Mouse (Mus musculus) embryonic facial prominence, embryonic 15.5 days (tissue): Measurements from ENCODE around the gene Grik3. TPM values are rescaled to one million over a fixed set of nuclear protein-coding genes. Genes with fewer than 3 reads are reported as not detected.

Experiments used
- ATAC-seq: fragments of 200-750 bp; cut with Nextera tagmentation; 2 replicates; pipeline ENCODE4 v1.8.0; 2017; ENCODE audit warnings: low read depth, moderate TSS enrichment; ENCODE audit not compliant: insufficient number of reproducible peaks, low FRiP score, low TSS enrichment
- H3K27ac ChIP-seq: fragments of 300-500 bp; sonication (generic); replicated peaks from 2 replicates; pipeline ENCODE4 v1.5.1; 2015; ENCODE audit warnings: mild to moderate bottlenecking, inconsistent platforms
- H3K27me3 ChIP-seq: fragments of 300-500 bp; sonication (generic); 2 replicates; pipeline ENCODE4 v1.6.1; 2015; ENCODE audit warnings: inconsistent platforms
- H3K36me3 ChIP-seq: fragments of 300-500 bp; sonication (generic); 2 replicates; pipeline ENCODE4 v1.6.1; 2015; ENCODE audit warnings: mild to moderate bottlenecking, inconsistent platforms
- H3K4me1 ChIP-seq: fragments of 300-500 bp; sonication (generic); 2 replicates; pipeline ENCODE4 v1.6.1; 2015; ENCODE audit warnings: inconsistent platforms
- H3K4me2 ChIP-seq: fragments of 300-500 bp; sonication (generic); replicated peaks from 2 replicates; pipeline ENCODE4 v1.6.1; 2015; ENCODE audit warnings: mild to moderate bottlenecking, inconsistent platforms
- H3K4me3 ChIP-seq: fragments of 300-500 bp; sonication (generic); replicated peaks from 2 replicates; pipeline ENCODE4 v1.5.1; 2015; ENCODE audit warnings: mild to moderate bottlenecking, inconsistent platforms
- H3K9ac ChIP-seq: fragments of 300-500 bp; sonication (generic); 2 replicates; pipeline ENCODE4 v1.6.1; 2015; ENCODE audit warnings: inconsistent platforms
- H3K9me3 ChIP-seq: fragments of 300-500 bp; sonication (generic); replicated peaks from 2 replicates; pipeline ENCODE4 v1.6.1; 2016; ENCODE audit warnings: inconsistent platforms
- WGBS: fragments of 180-500 bp; shearing (Covaris S2); methylation state at CpG from one replicate; pipeline ENCODE4 v1.1.7; 2015; 5-methylcytosine and 5-hydroxymethylcytosine counted together
- polyA plus RNA-seq: library from polyadenylated mRNA; unstranded; fragments of >200 nt; fragmentation: Nextera tagmentation; extraction: Ambion mirVana; gene quantifications from 2 replicates; pipeline ENCODE4 v1.2.1, GENCODE M21; 2015

Gene Grik3
- polyA plus RNA-seq, 1 experiment from 2014 or later = 0.63 TPM

DNA sequence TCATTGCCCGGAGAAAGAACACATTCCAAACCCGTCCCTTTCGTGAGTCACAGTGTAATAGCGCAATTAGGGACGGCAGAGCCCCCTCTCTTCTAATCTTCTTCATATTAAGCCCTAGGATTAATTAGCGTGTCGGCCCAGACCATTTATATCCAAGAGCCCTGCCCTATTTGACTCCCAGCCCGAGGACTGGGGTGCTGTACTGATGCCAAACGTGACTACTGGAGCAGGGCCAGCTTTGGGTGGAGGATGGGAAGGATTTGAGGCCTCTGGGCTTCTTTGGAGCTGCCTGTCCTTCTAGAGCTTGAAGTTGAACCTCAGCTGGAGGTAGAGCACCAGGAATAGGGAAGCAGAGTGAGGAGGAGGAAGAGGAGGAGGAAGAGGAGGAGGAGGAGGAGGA, 2.2 kb downstream of the Grik3 start:
- no peak for ATAC-seq
- H3K4me2 ChIP-seq = no peak overlapping the region
- no peaks in the 10 kb centered on the region for H3K36me3 ChIP-seq

DNA sequence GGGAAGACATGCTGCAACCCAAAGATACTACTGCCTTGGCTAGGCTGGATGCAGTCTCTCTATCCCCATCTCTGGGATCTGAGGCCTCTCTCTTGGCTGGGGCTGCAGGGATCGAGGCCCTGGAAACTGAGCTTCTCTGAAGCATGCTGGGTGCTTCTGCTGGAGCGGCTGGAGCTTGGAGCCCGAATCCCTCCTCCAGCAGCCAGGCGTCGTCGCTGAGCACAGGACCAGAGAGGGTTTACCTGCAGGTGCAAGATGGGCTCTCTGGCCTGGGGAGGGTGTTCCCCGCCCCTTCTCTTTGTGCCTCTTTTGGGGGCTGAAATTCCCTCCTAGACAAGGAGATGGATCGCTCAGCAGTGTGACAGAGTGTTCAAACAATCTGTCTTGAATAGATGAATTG, 2.6 kb downstream of the Grik3 start:
- peaks cover 100% of the 10 kb centered on the region for H3K27me3 ChIP-seq
- H3K4me3 ChIP-seq = no peak overlapping the region
- no peaks in the 10 kb centered on the region for H3K9me3 ChIP-seq
- no peak overlapping the region for H3K9ac ChIP-seq
- WGBS = 15% methylated on average over 8 of the region's 8 CpGs
- ATAC-seq = no peak
- H3K4me2 ChIP-seq = no peak overlapping the region
- H3K27ac ChIP-seq = no peak overlapping the region
- peaks cover 27% of the 10 kb centered on the region for H3K4me1 ChIP-seq
- no peaks in the 10 kb centered on the region for H3K36me3 ChIP-seq

More for the DNA sequence above, 2.2 kb downstream of the Grik3 start:
- 19% methylated on average over 9 of the region's 9 CpGs for WGBS
- H3K27ac ChIP-seq = no peak overlapping the region
- H3K27me3 ChIP-seq = peaks cover 100% of the 10 kb centered on the region
- H3K9ac ChIP-seq = no peak overlapping the region
- H3K4me1 ChIP-seq = peaks cover 27% of the 10 kb centered on the region
- no peaks in the 10 kb centered on the region for H3K9me3 ChIP-seq
- H3K4me3 ChIP-seq = no peak overlapping the region

DNA sequence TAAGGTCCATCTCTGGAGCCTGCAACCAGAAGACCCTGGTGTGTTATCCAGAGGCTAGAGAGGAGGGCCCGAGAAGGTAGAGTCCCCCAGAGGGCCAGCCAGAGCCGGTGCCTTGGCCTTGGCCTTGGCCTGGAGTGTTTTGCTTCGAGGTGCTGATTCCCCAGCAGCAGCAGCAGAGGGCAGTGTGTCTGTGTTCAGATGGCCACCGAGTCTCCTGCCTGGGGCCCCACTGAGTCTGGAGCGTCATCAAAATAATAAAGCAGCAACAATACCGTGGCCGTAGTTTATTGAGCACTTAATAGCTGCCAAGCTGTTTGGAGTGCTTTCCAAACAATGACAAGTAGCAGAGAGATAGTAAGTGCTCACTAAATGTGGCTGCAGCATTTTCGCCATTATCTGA, 5.0 kb downstream of the Grik3 start:
- no peak overlapping the region for H3K4me2 ChIP-seq

DNA sequence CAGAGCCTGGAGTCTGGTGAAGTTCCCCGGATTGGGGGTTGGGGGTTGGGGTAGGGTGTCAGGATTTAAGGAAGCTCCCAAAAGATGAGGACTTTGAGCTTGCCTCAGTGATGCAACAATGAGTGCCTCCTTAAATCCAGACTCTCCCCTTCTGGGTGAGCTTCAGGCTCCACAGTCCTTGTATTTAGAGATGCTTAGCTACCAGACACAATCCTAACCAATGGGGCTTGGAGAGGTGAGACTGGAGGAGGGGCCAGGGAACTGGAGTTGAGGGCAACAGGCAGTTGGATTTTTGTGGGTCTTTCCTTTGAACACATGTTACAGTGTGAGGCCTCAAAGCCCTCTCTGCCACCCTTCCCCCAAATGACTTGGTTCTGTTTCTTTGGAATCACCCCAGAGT, 6.5 kb downstream of the Grik3 start:
- Histone ChIP-seq H3K27ac (no peak overlapping the region), H3K4me1 (peaks cover 2% of the 10 kb centered on the region), H3K9me3 (no peaks in the 10 kb centered on the region), H3K36me3 (no peaks in the 10 kb centered on the region), H3K4me3 (no peak overlapping the region), H3K4me2 (no peak overlapping the region), H3K27me3 (peaks cover 77% of the 10 kb centered on the region), H3K9ac (no peak overlapping the region)
- no peak for ATAC-seq
- 4% methylated on average over 1 of the region's 1 CpGs for WGBS

More for the DNA sequence above, 5.0 kb downstream of the Grik3 start:
- 30% methylated on average over 8 of the region's 8 CpGs for WGBS
- Histone ChIP-seq H3K27me3 (peaks cover 92% of the 10 kb centered on the region), H3K9ac (no peak overlapping the region), H3K4me3 (no peak overlapping the region), H3K9me3 (no peaks in the 10 kb centered on the region), H3K27ac (no peak overlapping the region), H3K36me3 (no peaks in the 10 kb centered on the region), H3K4me1 (peaks cover 17% of the 10 kb centered on the region)
- no peak for ATAC-seq

DNA sequence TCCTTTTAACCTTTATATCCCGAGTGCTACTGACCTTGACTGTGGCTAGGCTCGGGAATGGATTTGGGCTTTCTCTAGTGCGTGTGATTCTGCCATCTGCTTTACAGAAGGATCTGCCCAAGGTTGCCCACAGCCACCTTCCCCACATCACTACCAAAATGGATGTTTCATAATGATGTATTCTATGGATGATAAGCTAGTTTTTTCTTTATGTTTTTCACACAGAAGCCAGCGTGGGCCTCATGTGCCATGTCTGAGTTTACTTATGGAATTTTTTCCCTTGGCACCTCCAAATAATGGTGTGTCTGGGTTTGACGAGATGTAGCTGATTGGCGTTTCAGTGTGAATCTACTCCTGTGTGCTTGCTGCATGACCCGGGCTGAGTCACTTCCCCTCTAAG, 7.0 kb downstream of the Grik3 start:
- H3K4me3 ChIP-seq = no peak overlapping the region
- no peaks in the 10 kb centered on the region for H3K36me3 ChIP-seq
- no peak overlapping the region for H3K4me2 ChIP-seq
- 34% methylated on average over 7 of the region's 7 CpGs for WGBS
- peaks cover 72% of the 10 kb centered on the region for H3K27me3 ChIP-seq
- H3K9me3 ChIP-seq = no peaks in the 10 kb centered on the region
- no peak for ATAC-seq
- H3K9ac ChIP-seq = no peak overlapping the region
- no peak overlapping the region for H3K27ac ChIP-seq
- H3K4me1 ChIP-seq = no peaks in the 10 kb centered on the region

DNA sequence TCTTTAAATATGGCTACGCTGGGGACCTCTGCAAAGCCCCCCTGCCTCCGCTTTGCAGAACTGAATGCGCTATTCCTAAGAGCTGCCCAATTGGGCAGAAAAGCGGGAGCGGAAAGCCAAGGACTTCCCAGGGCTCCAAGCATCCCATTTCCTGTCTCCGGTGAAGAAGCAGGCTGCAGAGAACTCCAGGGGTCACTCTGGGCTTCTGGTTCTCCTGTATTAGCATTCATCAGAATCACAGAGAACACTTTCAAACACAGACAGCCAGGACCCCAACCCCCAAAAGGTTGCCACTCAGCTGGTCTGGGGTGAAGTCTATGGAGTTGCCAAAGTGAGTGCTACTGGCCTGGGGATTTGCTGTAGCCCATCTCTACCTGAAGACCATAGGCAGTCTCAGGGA, 8.4 kb downstream of the Grik3 start:
- H3K27me3 ChIP-seq = peaks cover 58% of the 10 kb centered on the region
- H3K9ac ChIP-seq = no peak overlapping the region
- no peaks in the 10 kb centered on the region for H3K36me3 ChIP-seq
- H3K4me2 ChIP-seq = no peak overlapping the region
- H3K9me3 ChIP-seq = no peaks in the 10 kb centered on the region
- WGBS = 17% methylated on average over 6 of the region's 6 CpGs
- no peak overlapping the region for H3K27ac ChIP-seq
- no peak for ATAC-seq
- no peaks in the 10 kb centered on the region for H3K4me1 ChIP-seq
- H3K4me3 ChIP-seq = no peak overlapping the region

DNA sequence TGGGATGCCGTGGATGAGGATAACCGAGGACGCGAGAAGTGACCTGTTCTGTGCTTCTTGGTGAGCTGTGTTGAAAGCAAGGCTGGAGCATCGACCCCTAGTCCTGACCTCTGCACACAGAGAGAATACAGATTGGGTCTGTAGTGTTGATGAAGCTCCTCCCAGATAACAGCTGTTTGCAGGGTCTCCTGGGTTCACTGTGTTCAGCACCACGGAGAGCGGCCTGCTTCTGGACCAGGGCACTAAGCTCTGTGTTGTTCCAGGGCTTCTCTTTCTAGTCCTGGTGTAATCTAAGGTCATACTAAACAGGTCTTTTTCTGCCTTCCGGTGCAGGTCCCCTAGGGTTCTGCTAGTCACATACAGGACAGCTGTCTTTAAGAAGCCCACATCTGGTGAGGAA, 12.4 kb downstream of the Grik3 start:
- no peak for ATAC-seq
- Histone ChIP-seq H3K4me1 (no peaks in the 10 kb centered on the region), H3K4me3 (no peak overlapping the region), H3K9me3 (no peaks in the 10 kb centered on the region), H3K36me3 (no peaks in the 10 kb centered on the region), H3K9ac (no peak overlapping the region), H3K27me3 (peaks cover 18% of the 10 kb centered on the region), H3K4me2 (no peak overlapping the region), H3K27ac (no peak overlapping the region)
- WGBS = 51% methylated on average over 8 of the region's 8 CpGs

DNA sequence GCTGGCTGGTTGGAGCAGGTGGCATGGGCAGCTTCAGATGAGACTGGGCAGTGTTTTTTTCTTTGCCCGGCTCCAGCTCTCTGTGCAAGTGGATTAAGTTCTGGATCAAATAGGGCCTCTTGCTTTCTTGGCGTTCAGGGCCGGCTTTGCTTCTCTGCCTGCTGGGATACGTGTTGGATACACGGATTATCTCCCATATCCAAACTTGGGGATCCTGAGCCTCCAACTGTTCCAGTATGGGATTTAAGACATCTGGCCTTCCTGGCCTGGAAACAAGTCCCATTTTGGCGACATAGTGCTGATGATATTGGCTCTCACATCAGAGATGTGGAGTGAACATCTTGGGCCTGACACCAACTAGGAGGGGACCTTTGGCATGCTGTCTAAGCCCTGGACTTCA, 21.9 kb downstream of the Grik3 start:
- H3K27ac ChIP-seq = no peak overlapping the region
- WGBS = 76% methylated on average over 6 of the region's 6 CpGs
- ATAC-seq = no peak
- no peaks in the 10 kb centered on the region for H3K9me3 ChIP-seq
- H3K4me3 ChIP-seq = no peak overlapping the region
- H3K4me1 ChIP-seq = peaks cover 9% of the 10 kb centered on the region; the same call in 1 of the 2 replicates
- H3K4me2 ChIP-seq = no peak overlapping the region
- no peak overlapping the region for H3K9ac ChIP-seq
- peaks cover 8% of the 10 kb centered on the region for H3K27me3 ChIP-seq
- no peaks in the 10 kb centered on the region for H3K36me3 ChIP-seq

DNA sequence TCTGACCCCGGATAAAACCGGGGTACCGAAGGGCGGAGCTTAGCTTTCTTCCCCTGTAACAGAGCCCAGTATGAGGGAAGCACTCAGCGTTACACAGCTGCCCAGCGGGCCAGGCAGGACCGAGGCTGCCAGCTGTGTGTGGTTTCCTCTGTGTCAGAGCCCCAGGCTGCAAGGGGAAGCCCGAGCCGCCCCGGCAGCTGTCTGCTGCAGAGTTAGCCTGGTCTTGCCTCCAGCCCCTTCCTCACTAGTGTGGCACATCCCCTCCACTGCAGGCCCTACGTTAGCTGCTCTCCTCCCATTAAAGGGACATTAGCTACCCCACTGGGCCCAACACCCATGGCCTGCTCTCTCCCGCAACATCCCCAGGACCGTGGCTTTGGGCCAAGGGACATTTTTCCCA, 25.1 kb downstream of the Grik3 start:
- Histone ChIP-seq H3K4me2 (no peak overlapping the region), H3K27me3 (peaks cover 4% of the 10 kb centered on the region), H3K27ac (no peak overlapping the region), H3K4me3 (no peak overlapping the region), H3K9me3 (no peaks in the 10 kb centered on the region), H3K36me3 (no peaks in the 10 kb centered on the region), H3K4me1 (peaks cover 9% of the 10 kb centered on the region; the same call in 1 of the 2 replicates), H3K9ac (no peak overlapping the region)
- no peak for ATAC-seq
- whole genome bisulfite sequencing = 29% methylated on average over 13 of the region's 13 CpGs

DNA sequence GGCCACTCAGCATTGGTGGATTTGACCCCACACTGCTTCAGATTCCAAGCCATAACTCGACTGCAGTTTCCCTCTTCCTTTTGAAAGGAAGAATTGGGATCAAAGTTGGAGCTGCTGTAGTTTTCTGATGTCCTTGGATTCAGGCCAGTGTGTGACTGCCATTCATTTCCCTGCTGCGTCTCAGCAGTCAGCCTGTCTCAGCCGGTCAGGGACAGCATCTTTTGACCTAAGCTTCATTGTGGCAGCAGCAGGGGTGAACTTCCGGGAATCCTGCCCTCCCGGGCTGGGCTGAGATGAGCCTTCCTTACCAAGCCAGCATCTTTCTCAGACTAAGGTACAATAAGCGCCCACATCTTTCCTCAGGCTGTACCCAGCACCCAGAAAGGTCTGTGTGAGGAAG, 26.1 kb downstream of the Grik3 start:
- 48% methylated on average over 6 of the region's 6 CpGs for WGBS

DNA sequence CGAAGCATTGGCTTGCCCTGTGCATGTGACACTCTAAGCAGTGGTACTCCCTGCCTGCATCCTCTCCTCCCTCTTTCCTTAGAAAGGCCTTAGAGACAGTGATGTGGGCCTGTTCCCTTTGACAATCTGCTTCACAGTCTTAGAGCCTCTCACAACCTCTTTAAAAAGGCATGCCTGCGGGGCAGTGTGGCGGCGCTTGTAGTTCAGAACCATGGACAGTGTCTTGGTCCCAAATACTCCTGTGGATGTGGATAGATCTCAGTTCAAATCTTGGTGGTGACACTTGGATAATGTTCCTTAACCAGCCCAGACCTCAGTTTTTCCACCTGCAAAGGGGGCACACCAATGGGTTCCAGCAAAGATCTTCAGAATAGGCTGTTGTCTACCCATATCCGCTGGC, 28.4 kb downstream of the Grik3 start:
- Histone ChIP-seq H3K9ac (no peak overlapping the region), H3K4me3 (no peak overlapping the region), H3K4me2 (no peak overlapping the region), H3K36me3 (no peaks in the 10 kb centered on the region), H3K27me3 (peaks cover 4% of the 10 kb centered on the region), H3K27ac (no peak overlapping the region), H3K9me3 (no peaks in the 10 kb centered on the region), H3K4me1 (peaks cover 5% of the 10 kb centered on the region; the same call in 1 of the 2 replicates)
- ATAC-seq = no peak
- WGBS = 83% methylated on average over 5 of the region's 5 CpGs

More for the DNA sequence above, 26.1 kb downstream of the Grik3 start:
- Histone ChIP-seq H3K27me3 (peaks cover 4% of the 10 kb centered on the region), H3K27ac (no peak overlapping the region), H3K4me1 (peaks cover 5% of the 10 kb centered on the region; the same call in 1 of the 2 replicates), H3K4me3 (no peak overlapping the region), H3K9ac (no peak overlapping the region), H3K9me3 (no peaks in the 10 kb centered on the region), H3K36me3 (no peaks in the 10 kb centered on the region), H3K4me2 (no peak overlapping the region)
- ATAC-seq = no peak

DNA sequence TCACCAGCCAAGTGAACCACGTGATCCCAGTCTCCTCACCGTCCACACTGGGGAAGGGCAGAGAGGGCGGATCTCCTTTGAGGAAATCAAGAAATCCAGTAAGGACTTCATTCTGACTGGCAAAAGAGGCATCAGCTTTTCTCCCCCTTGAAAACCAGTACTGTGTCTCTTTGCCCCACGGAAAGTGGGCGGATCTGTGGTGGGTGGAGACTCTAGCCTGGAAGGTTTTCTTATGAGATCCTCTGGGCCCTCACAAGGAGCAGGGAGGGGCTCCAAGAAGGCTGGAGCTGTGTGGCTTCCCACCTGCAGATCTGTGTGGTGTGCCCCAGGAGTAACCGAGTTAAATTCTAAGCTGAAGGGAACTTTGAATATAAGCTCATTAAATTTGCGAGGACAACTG, 32.4 kb downstream of the Grik3 start:
- H3K4me2 ChIP-seq = no peak overlapping the region
- no peak for ATAC-seq
- H3K9ac ChIP-seq = no peak overlapping the region
- H3K4me1 ChIP-seq = 0 out of 2 replicates have a peak, but pooled peaks cover 3% of the 10 kb centered on the region
- H3K4me3 ChIP-seq = no peak overlapping the region
- WGBS = 51% methylated on average over 7 of the region's 7 CpGs
- no peaks in the 10 kb centered on the region for H3K36me3 ChIP-seq
- H3K27ac ChIP-seq = no peak overlapping the region
- H3K27me3 ChIP-seq = no peaks in the 10 kb centered on the region
- H3K9me3 ChIP-seq = no peaks in the 10 kb centered on the region
